ENCODE assay signal across 27 mouse cellular contexts in the genomic region with DNA sequence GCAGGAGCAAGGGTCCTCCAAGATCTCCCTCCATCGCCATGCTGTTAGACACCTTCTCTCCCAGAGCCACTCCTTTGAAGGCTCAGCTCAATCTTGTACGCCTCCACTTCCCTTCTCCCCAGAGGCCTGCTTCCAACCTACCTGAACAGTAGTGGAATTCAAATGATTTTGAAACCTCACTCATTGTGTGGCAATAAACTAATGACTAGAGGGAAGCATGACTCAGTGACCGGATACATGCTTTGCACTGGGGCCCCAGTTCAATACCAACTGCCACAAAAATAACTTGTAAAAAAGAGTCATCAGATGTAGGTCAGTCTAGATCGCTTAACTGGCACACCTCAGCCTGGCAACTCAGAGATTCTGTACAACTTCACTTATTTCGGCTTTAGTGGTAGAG. TPM values are rescaled to one million over a fixed set of nuclear protein-coding genes. Genes with fewer than 3 reads are reported as not detected.
DNase-seq lines count a peak whose midpoint lies in the region; ATAC-seq and TF ChIP-seq lines count a peak whose summit lies in the region.
"Had no signal": no experiment of that assay in that cellular context is flagged by ENCODE, and none has a peak within 500 bp of the region (broad histone marks: within the 10 kb centered on the region; RNA-seq: fewer than 3 reads in every experiment).

No protein-coding gene starts in this region.

- no peak overlapping the region for H3K9ac ChIP-seq in liver, embryonic 15.5 days
- no peak overlapping the region for H3K9ac ChIP-seq in liver, embryonic 11.5 days (ENCODE audit: low read depth, low read length)
- no peak overlapping the region for H3K9ac ChIP-seq in intestine, postnatal 0 days (ENCODE audit: low read depth, low read length)
- H3K9ac ChIP-seq in kidney, embryonic 15.5 days = no peak overlapping the region
- H3K9ac ChIP-seq: embryonic facial prominence, embryonic 13.5 days; forebrain, embryonic 13.5 days; heart, embryonic 12.5 days; limb, embryonic 13.5 days had no signal

- H3K36me3 ChIP-seq in liver, embryonic 15.5 days (replicated peaks) = no peaks in the 10 kb centered on the region
- no peaks in the 10 kb centered on the region for H3K36me3 ChIP-seq in liver, embryonic 11.5 days (ENCODE audit: control insufficient read depth, insufficient read depth, low read length)
- H3K36me3 ChIP-seq in testis, adult 2 months (ENCODE audit: control insufficient read depth, insufficient read depth, low read length) = no peaks in the 10 kb centered on the region
- H3K36me3 ChIP-seq in intestine, postnatal 0 days (ENCODE audit: control insufficient read depth, insufficient read depth) = no peaks in the 10 kb centered on the region
- no peaks in the 10 kb centered on the region for H3K36me3 ChIP-seq in kidney, embryonic 15.5 days
- H3K36me3 ChIP-seq: embryonic facial prominence, embryonic 13.5 days; heart, embryonic 12.5 days; limb, embryonic 13.5 days; midbrain, embryonic 10.5 days had no signal

- peaks cover 17% of the 10 kb centered on the region; the same call in 1 of the 2 replicates for H3K27me3 ChIP-seq in liver, embryonic 15.5 days
- H3K27me3 ChIP-seq in liver, embryonic 11.5 days (replicated peaks; ENCODE audit: control insufficient read depth, insufficient read depth, low read length) = no peaks in the 10 kb centered on the region
- H3K27me3 ChIP-seq in testis, adult 2 months (ENCODE audit: control insufficient read depth, insufficient read depth, low read length) = no peaks in the 10 kb centered on the region
- H3K27me3 ChIP-seq in intestine, postnatal 0 days (replicated peaks; ENCODE audit: control insufficient read depth, insufficient read depth, low read length) = peaks cover 8% of the 10 kb centered on the region; the same call in 1 of the 2 replicates
- H3K27me3 ChIP-seq in kidney, embryonic 15.5 days = no peaks in the 10 kb centered on the region
- H3K27me3 ChIP-seq: forebrain, embryonic 13.5 days; heart, embryonic 12.5 days had no signal

- TF ChIP-seq CTCF in testis, adult 2 months (IDR thresholded peaks at IDR 0.05; ENCODE audit: control insufficient read depth, insufficient read depth, insufficient replicate concordance, low read depth, low read length) = no peak
- no peak for TF ChIP-seq CTCF in intestine, postnatal 0 days (IDR thresholded peaks at IDR 0.05; ENCODE audit: low read depth)

- no peaks in the 10 kb centered on the region for H3K9me3 ChIP-seq in liver, embryonic 15.5 days (replicated peaks)
- no peaks in the 10 kb centered on the region for H3K9me3 ChIP-seq in liver, embryonic 11.5 days (ENCODE audit: control insufficient read depth, low read length)
- H3K9me3 ChIP-seq in intestine, postnatal 0 days (ENCODE audit: control insufficient read depth) = no peaks in the 10 kb centered on the region
- no peaks in the 10 kb centered on the region for H3K9me3 ChIP-seq in kidney, embryonic 15.5 days (replicated peaks)
- H3K9me3 ChIP-seq: embryonic facial prominence, embryonic 13.5 days; forebrain, embryonic 13.5 days; heart, embryonic 12.5 days; limb, embryonic 13.5 days; midbrain, embryonic 10.5 days had no signal

- no peak for DNase-seq in liver, embryonic 11.5 days (ENCODE audit: low spot score)
- DNase-seq in testis, postnatal 10 days (ENCODE audit: low spot score) = no peak
- DNase-seq in urinary bladder, adult 2 months (ENCODE audit: low spot score) = no peak
- DNase-seq: adrenal gland, postnatal 10 days; cerebellum, adult 8-10 months; cerebellum, postnatal 36 days; embryo, embryonic 11 days; gastrocnemius, adult 2 months; heart, adult 18-20 months; heart, postnatal 10 days; kidney, postnatal 36 days; lung, adult 2 months; thymus, postnatal 36 days had no signal

- TF ChIP-seq POLR2A in testis, adult 2 months (IDR thresholded peaks at IDR 0.05; ENCODE audit: control insufficient read depth, low read depth, low read length) = no peak

- H3K4me2 ChIP-seq in liver, embryonic 15.5 days = no peak overlapping the region
- H3K4me2 ChIP-seq in liver, embryonic 11.5 days = no peak overlapping the region
- H3K4me2 ChIP-seq in intestine, postnatal 0 days (replicated peaks; ENCODE audit: low read depth) = no peak overlapping the region
- no peak overlapping the region for H3K4me2 ChIP-seq in kidney, embryonic 15.5 days
- H3K4me2 ChIP-seq: embryonic facial prominence, embryonic 13.5 days; forebrain, embryonic 13.5 days; heart, embryonic 12.5 days; limb, embryonic 13.5 days had no signal

- no peak for ATAC-seq in liver, embryonic 15.5 days (ENCODE audit: insufficient read depth)
- no peak for ATAC-seq in liver, embryonic 11.5 days (replicated peaks; ENCODE audit: low FRiP score)
- ATAC-seq in megakaryocyte, adult 5-6 weeks (ENCODE audit: poor library complexity, severe bottlenecking) = peak; percentile 47
- no peak for ATAC-seq in intestine, postnatal 0 days
- no peak for ATAC-seq in kidney, embryonic 15.5 days (replicated peaks; ENCODE audit: low FRiP score)
- ATAC-seq: activated CD4-positive, CD25-positive, alpha-beta regulatory T cell, adult 4 months; forebrain, embryonic 13.5 days; hindbrain, postnatal 0 days; intestine, embryonic 16.5 days had no signal

- 79% methylated on average over 5 of the region's 5 CpGs for WGBS in liver, embryonic 15.5 days (ENCODE audit: insufficient replicate concordance)
- 87% methylated on average over 5 of the region's 5 CpGs for WGBS in liver, embryonic 11.5 days
- 83% methylated on average over 5 of the region's 5 CpGs for WGBS in intestine, postnatal 0 days
- 93% methylated on average over 5 of the region's 5 CpGs for whole genome bisulfite sequencing in kidney, embryonic 15.5 days

- H3K4me3 ChIP-seq in liver, embryonic 15.5 days (replicated peaks) = no peak overlapping the region
- H3K4me3 ChIP-seq in liver, embryonic 11.5 days (ENCODE audit: low read depth, low read length) = no peak overlapping the region
- H3K4me3 ChIP-seq in testis, adult 2 months (ENCODE audit: control insufficient read depth, low read depth, low read length) = peak overlapping the region; percentile 68
- no peak overlapping the region for H3K4me3 ChIP-seq in intestine, postnatal 0 days (ENCODE audit: low read depth, low read length)
- no peak overlapping the region for H3K4me3 ChIP-seq in kidney, embryonic 15.5 days (replicated peaks)
- H3K4me3 ChIP-seq: embryonic facial prominence, embryonic 13.5 days; erythroblast, embryonic 14.5 days; gastrocnemius, adult 2 months; heart, embryonic 12.5 days; limb, embryonic 13.5 days; midbrain, embryonic 10.5 days had no signal

- H3K27ac ChIP-seq in liver, embryonic 15.5 days (replicated peaks) = 0 out of 2 replicates have a peak overlapping the region, but pooled peaks have one; percentile 16
- no peak overlapping the region for H3K27ac ChIP-seq in liver, embryonic 11.5 days (ENCODE audit: low read depth, low read length)
- no peak overlapping the region for H3K27ac ChIP-seq in testis, adult 2 months (ENCODE audit: control insufficient read depth, insufficient read depth, low read depth, low read length)
- H3K27ac ChIP-seq in intestine, postnatal 0 days (ENCODE audit: low read depth, low read length) = no peak overlapping the region
- no peak overlapping the region for H3K27ac ChIP-seq in kidney, embryonic 15.5 days
- H3K27ac ChIP-seq: embryonic facial prominence, embryonic 13.5 days; forebrain, embryonic 13.5 days; gastrocnemius, adult 2 months; limb, embryonic 13.5 days; midbrain, embryonic 10.5 days had no signal

- peaks cover 28% of the 10 kb centered on the region for H3K4me1 ChIP-seq in liver, embryonic 15.5 days (replicated peaks)
- peaks cover 12% of the 10 kb centered on the region for H3K4me1 ChIP-seq in liver, embryonic 11.5 days (replicated peaks; ENCODE audit: control insufficient read depth, insufficient read depth, low read length)
- H3K4me1 ChIP-seq in testis, adult 2 months (ENCODE audit: control insufficient read depth, insufficient read depth, low read length) = peaks cover 11% of the 10 kb centered on the region; the same call in 1 of the 2 replicates
- H3K4me1 ChIP-seq in intestine, postnatal 0 days (replicated peaks; ENCODE audit: control insufficient read depth, insufficient read depth, low read length) = no peaks in the 10 kb centered on the region
- peaks cover 25% of the 10 kb centered on the region for H3K4me1 ChIP-seq in kidney, embryonic 15.5 days

RNA-seq across cellular contexts. Expression of a gene that starts 26.3 kb away (rescaled TPM):
- polyA plus RNA-seq in liver, embryonic 15.5 days (2015; fragmentation: Nextera tagmentation; extraction: Ambion mirVana) = 6.7 and 7.5 TPM in 2 replicates
- 15.6 and 16.9 TPM in 2 replicates for polyA plus RNA-seq in liver, embryonic 11.5 days (2014; fragmentation: Nextera tagmentation; extraction: Ambion mirVana)
- 74.6 and 82.5 TPM in 2 replicates for polyA plus RNA-seq in testis, adult 2 months (2012; rRNA removed)
- total RNA-seq in megakaryocyte, adult 5-6 weeks (2015) = 64.5 and 71.4 TPM in 2 replicates
- 73.0 and 106 TPM in 2 replicates for total RNA-seq in megakaryocyte, adult 5-6 weeks (2017)
- 7.3 TPM in 2 replicates for polyA plus RNA-seq in intestine, postnatal 0 days (2015; fragmentation: Nextera tagmentation; extraction: Ambion mirVana)
- polyA plus RNA-seq in urinary bladder, adult 2 months (2012; rRNA removed) = 19.2 and 23.0 TPM in 2 replicates
- 12.5 and 13.3 TPM in 2 replicates for polyA plus RNA-seq in kidney, embryonic 15.5 days (2015; fragmentation: Nextera tagmentation; extraction: Ambion mirVana)

RNA-seq across cellular contexts. Expression of a gene that starts 26.3 kb away (rescaled TPM):
- 23.8 and 26.5 TPM in 2 replicates for polyA plus RNA-seq in liver, embryonic 15.5 days (2015; fragmentation: Nextera tagmentation; extraction: Ambion mirVana)
- 53.6 and 59.7 TPM in 2 replicates for polyA plus RNA-seq in liver, embryonic 11.5 days (2014; fragmentation: Nextera tagmentation; extraction: Ambion mirVana)
- polyA plus RNA-seq in testis, adult 2 months (2012; rRNA removed) = 42.8 and 46.5 TPM in 2 replicates
- 76.1 and 76.4 TPM in 2 replicates for total RNA-seq in megakaryocyte, adult 5-6 weeks (2015)
- total RNA-seq in megakaryocyte, adult 5-6 weeks (2017) = 30.4 and 53.1 TPM in 2 replicates
- 39.8 and 44.7 TPM in 2 replicates for polyA plus RNA-seq in intestine, postnatal 0 days (2015; fragmentation: Nextera tagmentation; extraction: Ambion mirVana)
- 45.8 and 49.5 TPM in 2 replicates for polyA plus RNA-seq in urinary bladder, adult 2 months (2012; rRNA removed)
- 101 and 113 TPM in 2 replicates for polyA plus RNA-seq in kidney, embryonic 15.5 days (2015; fragmentation: Nextera tagmentation; extraction: Ambion mirVana)
